Mouse (Mus musculus): ENCODE measurements at regions not wholly inside any gene's neighbourhood (a gene's known extent, or its start where the extent isn't known, plus 50 kb on each side); places are given as distances from the start of the nearest gene placed in this dataset.
A peak's percentile ranks its signal among the peaks of the same experiment; 100 is the strongest.

DNA sequence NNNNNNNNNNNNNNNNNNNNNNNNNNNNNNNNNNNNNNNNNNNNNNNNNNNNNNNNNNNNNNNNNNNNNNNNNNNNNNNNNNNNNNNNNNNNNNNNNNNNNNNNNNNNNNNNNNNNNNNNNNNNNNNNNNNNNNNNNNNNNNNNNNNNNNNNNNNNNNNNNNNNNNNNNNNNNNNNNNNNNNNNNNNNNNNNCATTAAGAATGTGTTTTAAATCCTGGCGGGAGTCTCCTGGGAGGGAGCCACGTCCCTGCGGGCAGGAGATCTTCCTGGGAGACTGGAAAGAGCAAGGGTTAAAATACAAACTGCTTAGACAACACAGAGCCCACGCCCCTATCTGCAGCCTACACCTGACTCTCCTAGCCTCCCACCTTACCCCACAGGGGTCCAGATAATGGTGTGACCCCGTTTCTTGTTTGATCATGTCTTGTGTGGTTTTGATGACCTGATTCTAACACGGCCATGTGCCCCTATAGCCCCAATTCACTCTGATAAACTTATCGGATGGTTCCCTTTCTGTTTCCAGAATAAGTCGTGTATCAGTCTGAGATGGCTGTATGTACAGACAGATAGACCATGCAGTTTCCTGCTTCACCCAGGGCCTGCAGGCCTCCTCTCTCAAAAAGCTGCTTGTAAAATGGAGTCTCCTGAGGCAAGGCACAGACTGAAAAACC lies 160.8 kb downstream of the Rpl14 start:
- TF ChIP-seq CTCF (IDR thresholded peaks at IDR 0.05 in 2 of 3, conservative IDR thresholded peaks at IDR 0.05 in 1 of 3; ENCODE audit: control insufficient read depth in 1 of 3, insufficient read depth in 1 of 3, low read depth in 2 of 3, low read length in 3 of 3, poor library complexity in 1 of 3, severe bottlenecking in 1 of 3) = no peak
- peak; percentile 81 to 93 for TF ChIP-seq EP300 (IDR thresholded peaks at IDR 0.05; ENCODE audit: low read depth in 1 of 2, low read length in 2 of 2)
- no peak for TF ChIP-seq POLR2A (IDR thresholded peaks at IDR 0.05; ENCODE audit: control insufficient read depth in 1 of 2, insufficient read depth in 1 of 2, low read depth in 1 of 2, low read length in 2 of 2, poor library complexity in 1 of 2)
- no peak for TF ChIP-seq HCFC1 (IDR thresholded peaks at IDR 0.05; ENCODE audit: low read depth, low read length)
- TF ChIP-seq E2F4 (IDR thresholded peaks at IDR 0.05; ENCODE audit: borderline replicate concordance, low read depth, low read length) = no peak
- peak; percentile 90 for TF ChIP-seq GATA1 (IDR thresholded peaks at IDR 0.05; ENCODE audit: low read depth, low read length)
- TF ChIP-seq TCF12 (IDR thresholded peaks at IDR 0.05; ENCODE audit: low read depth, low read length) = peak; percentile 90
- peak; percentile 50 for TF ChIP-seq TAL1 (IDR thresholded peaks at IDR 0.05; ENCODE audit: low read length)
- TF ChIP-seq JUND (IDR thresholded peaks at IDR 0.05; ENCODE audit: low read depth, low read length) = no peak
- TF ChIP-seq ETS1 (IDR thresholded peaks at IDR 0.05; ENCODE audit: low read depth, low read length) = peak; percentile 88
- TF ChIP-seq BHLHE40 (IDR thresholded peaks at IDR 0.05; ENCODE audit: borderline replicate concordance, low read depth, low read length) = peak; percentile 83
- TF ChIP-seq GABPA (IDR thresholded peaks at IDR 0.05; ENCODE audit: low read depth, low read length) = no peak
- TF ChIP-seq MAFK (IDR thresholded peaks at IDR 0.05; ENCODE audit: borderline replicate concordance, low read depth, low read length) = peak; percentile 31; the same call in 1 of the 2 replicates
- no peak for TF ChIP-seq ZC3H11A (IDR thresholded peaks at IDR 0.05; ENCODE audit: low read depth, low read length)
